Mouse (Mus musculus): ENCODE results near the gene Crybb1. TPM values are rescaled to one million over a fixed set of nuclear protein-coding genes. Genes with fewer than 3 reads are reported as not detected.

Crybb1 gene
- polyA plus RNA-seq, 1 experiment from 2014 or later: 4.8 TPM

DNA sequence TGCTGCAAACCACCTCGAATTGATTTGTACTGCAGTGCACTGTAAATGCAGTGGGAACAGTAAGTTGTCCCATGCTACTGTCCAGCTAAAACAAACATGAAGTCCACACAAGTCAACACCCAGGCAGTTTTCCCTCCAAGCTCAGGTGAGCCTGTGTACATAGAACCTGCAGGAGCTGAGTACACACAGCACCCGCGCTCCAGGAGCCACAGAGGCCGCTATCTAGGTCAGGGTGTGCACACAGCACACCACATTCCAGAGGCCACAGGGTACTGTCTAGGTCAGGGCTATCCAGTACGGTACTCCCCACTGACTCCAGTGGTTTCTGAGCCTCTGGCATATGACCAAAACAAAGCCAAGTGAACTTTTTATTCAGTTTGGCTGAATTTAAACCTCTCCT lies 46.7 kb downstream of the Crybb1 start:
- Histone ChIP-seq H3K4me1 (no peaks in the 10 kb centered on the region), H3K4me3 (no peak overlapping the region), H3K9ac (no peak overlapping the region), H3K27ac (no peak overlapping the region), H3K27me3 (replicated peaks) (no peaks in the 10 kb centered on the region), H3K36me3 (replicated peaks) (no peaks in the 10 kb centered on the region), H3K9me3 (no peaks in the 10 kb centered on the region), H3K4me2 (no peak overlapping the region)
- no peak for ATAC-seq (replicated peaks)
- 87% methylated on average over 5 of the region's 5 CpGs for WGBS

DNA sequence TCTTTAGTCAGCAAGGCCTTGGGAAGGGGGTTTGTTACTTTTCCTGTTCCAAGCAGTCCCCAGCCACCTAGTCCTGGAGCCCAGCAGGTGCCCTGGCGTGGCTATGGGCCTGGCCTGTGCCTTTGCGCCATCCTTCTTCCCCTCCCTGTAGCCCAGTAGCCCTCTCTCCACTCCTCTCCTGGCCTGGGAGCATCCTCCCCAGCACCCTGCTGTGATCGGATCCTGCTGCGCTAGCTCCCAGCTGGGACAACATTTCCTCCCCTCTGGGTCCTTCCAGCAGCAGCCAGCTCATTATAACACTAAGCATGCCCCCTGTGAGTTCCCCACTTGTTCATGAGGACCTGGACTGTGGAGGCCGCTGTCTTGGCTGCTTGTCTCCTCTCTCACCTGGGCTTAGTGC lies 50.2 kb downstream of the Crybb1 start:
- H3K27me3 ChIP-seq (replicated peaks): no peaks in the 10 kb centered on the region
- no peak overlapping the region for H3K4me3 ChIP-seq
- no peak overlapping the region for H3K4me2 ChIP-seq
- WGBS: 61% methylated on average over 5 of the region's 5 CpGs
- no peak overlapping the region for H3K27ac ChIP-seq
- no peaks in the 10 kb centered on the region for H3K4me1 ChIP-seq
- H3K9ac ChIP-seq: no peak overlapping the region
- no peak for ATAC-seq (replicated peaks)
- peaks cover 7% of the 10 kb centered on the region for H3K36me3 ChIP-seq (replicated peaks)
- no peaks in the 10 kb centered on the region for H3K9me3 ChIP-seq

DNA sequence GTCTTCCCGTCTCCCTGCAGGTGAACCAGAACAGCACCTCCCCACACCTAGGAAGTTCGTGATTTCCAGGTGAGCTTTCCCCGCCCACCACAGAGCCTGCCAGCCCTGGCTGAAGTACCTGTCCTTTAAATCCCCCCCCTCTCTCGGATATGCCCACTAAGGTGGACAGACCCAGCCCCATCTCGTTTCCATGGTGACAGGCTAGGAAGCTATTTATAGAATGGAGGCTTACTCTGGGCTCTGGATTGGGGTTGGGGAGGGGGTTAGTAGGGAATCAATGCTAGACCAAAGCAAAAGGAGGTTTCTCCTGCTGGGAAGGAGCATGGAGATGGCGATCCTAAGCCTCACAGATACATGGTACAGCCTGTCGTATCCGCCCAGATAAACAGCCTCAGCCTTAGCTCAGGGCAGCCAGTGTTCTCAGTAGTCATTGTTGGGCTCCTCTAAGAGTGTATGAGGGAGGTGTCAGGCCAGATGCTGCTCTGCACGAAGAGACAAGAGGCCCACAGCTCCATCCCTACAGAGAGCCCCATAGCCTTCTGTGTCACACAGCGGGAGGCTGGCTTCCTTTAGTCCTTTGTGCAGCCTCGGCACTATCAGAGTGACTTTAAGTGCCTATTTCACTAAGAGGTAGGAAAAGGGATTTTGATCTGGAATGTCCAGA lies 57.7 kb downstream of the Crybb1 start:
- H3K4me1 ChIP-seq: peaks cover 5% of the 10 kb centered on the region; the same call in 1 of the 2 replicates
- H3K27ac ChIP-seq: peak overlapping the region; percentile 68
- WGBS: 55% methylated on average over 11 of the region's 11 CpGs
- H3K9me3 ChIP-seq: no peaks in the 10 kb centered on the region
- peak; percentile 76 for ATAC-seq (replicated peaks)
- H3K4me3 ChIP-seq: no peak overlapping the region
- H3K9ac ChIP-seq: no peak overlapping the region
- no peak overlapping the region for H3K4me2 ChIP-seq
- no peaks in the 10 kb centered on the region for H3K27me3 ChIP-seq (replicated peaks)
- H3K36me3 ChIP-seq (replicated peaks): peaks cover 3% of the 10 kb centered on the region

DNA sequence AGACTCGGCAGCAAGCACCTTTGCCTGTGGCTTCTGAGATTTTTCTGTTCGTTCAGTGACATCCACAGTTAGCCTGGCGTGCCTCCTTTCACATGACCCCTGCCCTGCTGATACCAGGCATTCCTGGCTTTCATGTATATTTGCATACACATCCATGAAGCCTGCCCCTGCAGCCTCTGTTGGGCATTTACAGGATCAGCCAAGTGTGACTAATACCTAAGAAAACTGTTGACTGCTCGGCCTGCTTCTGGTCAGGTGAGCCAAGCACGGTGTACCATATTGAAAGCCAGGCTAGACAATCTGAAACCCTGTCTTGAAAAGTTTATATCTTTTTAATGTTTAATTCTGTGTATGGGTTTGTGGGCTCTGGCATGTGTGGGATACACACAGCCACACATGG lies 60.9 kb downstream of the Crybb1 start:
- Histone ChIP-seq H3K4me2 (no peak overlapping the region), H3K27ac (no peak overlapping the region), H3K27me3 (replicated peaks) (no peaks in the 10 kb centered on the region), H3K4me3 (no peak overlapping the region), H3K4me1 (peaks cover 5% of the 10 kb centered on the region; the same call in 1 of the 2 replicates), H3K9me3 (no peaks in the 10 kb centered on the region), H3K36me3 (replicated peaks) (no peaks in the 10 kb centered on the region), H3K9ac (no peak overlapping the region)
- ATAC-seq (replicated peaks): no peak
- WGBS: 56% methylated on average over 5 of the region's 5 CpGs

DNA sequence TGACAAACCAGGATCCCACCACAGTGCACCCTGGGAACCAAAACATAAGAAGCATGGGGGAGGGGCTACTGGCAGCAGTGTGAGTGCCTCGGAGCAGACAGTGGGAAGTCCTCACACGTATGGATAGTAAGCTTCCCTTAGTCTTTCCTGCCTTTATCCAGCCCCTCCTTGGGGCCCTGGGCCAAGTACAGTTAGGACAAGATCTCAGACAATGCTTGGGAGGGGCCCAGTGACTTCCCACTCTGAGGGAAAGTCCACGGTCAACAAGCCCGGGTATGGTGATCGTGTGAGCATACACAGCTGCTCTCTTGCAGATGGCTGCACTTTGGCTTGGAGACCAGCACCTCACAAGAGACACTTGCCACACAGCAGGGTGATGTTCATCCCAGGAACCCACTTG lies 61.7 kb downstream of the Crybb1 start:
- H3K27me3 ChIP-seq (replicated peaks): no peaks in the 10 kb centered on the region
- no peaks in the 10 kb centered on the region for H3K9me3 ChIP-seq
- H3K4me1 ChIP-seq: peaks cover 5% of the 10 kb centered on the region; the same call in 1 of the 2 replicates
- H3K9ac ChIP-seq: no peak overlapping the region
- no peak overlapping the region for H3K4me2 ChIP-seq
- 64% methylated on average over 5 of the region's 5 CpGs for WGBS
- no peak for ATAC-seq (replicated peaks)
- H3K27ac ChIP-seq: no peak overlapping the region
- H3K4me3 ChIP-seq: no peak overlapping the region
- H3K36me3 ChIP-seq (replicated peaks): no peaks in the 10 kb centered on the region

Other genes starting within 250 kb of the Crybb1 start
- gene Cryba4, start 3.3 kb upstream of the Crybb1 start, polyA plus RNA-seq (2015; fragmentation: Nextera tagmentation; extraction: Ambion mirVana): 0.93 and 1.4 TPM in 2 replicates
- 29.4 and 33.7 TPM in 2 replicates for gene Tpst2, start 20.9 kb downstream of the Crybb1 start, polyA plus RNA-seq (2015; fragmentation: Nextera tagmentation; extraction: Ambion mirVana)
- gene Tfip11, start 70.5 kb downstream of the Crybb1 start, polyA plus RNA-seq (2015; fragmentation: Nextera tagmentation; extraction: Ambion mirVana): 35.7 and 38.2 TPM in 2 replicates
- gene Srrd, start 87.2 kb downstream of the Crybb1 start, polyA plus RNA-seq (2015; fragmentation: Nextera tagmentation; extraction: Ambion mirVana): 64.0 and 66.8 TPM in 2 replicates
- 39.6 and 43.9 TPM in 2 replicates for gene Hps4, start 87.3 kb downstream of the Crybb1 start, polyA plus RNA-seq (2015; fragmentation: Nextera tagmentation; extraction: Ambion mirVana)
- 0.14 and 0.39 TPM in 2 replicates for gene Gm6583, start 100.2 kb downstream of the Crybb1 start, polyA plus RNA-seq (2015; fragmentation: Nextera tagmentation; extraction: Ambion mirVana)
- gene Asphd2, start 139.1 kb downstream of the Crybb1 start, polyA plus RNA-seq (2015; fragmentation: Nextera tagmentation; extraction: Ambion mirVana): 124 and 132 TPM in 2 replicates
- gene Gm6588, start 193.6 kb downstream of the Crybb1 start, polyA plus RNA-seq (2015; fragmentation: Nextera tagmentation; extraction: Ambion mirVana): 1.3 and 1.5 TPM in 2 replicates

Data from midbrain, embryonic 15.5 days (tissue).